Mouse (Mus musculus): ENCODE results near the gene Thrb. TPM values are rescaled to one million over a fixed set of nuclear protein-coding genes. Genes with fewer than 3 reads are reported as not detected.
"Not testable (repeated sequence)": the region's sequence is repeated elsewhere in the genome, so short reads cannot be mapped to it uniquely, and the experiment has no call there.

Gene Thrb
- polyA plus RNA-seq, 1 experiment from 2014 or later = 1.9 TPM

DNA sequence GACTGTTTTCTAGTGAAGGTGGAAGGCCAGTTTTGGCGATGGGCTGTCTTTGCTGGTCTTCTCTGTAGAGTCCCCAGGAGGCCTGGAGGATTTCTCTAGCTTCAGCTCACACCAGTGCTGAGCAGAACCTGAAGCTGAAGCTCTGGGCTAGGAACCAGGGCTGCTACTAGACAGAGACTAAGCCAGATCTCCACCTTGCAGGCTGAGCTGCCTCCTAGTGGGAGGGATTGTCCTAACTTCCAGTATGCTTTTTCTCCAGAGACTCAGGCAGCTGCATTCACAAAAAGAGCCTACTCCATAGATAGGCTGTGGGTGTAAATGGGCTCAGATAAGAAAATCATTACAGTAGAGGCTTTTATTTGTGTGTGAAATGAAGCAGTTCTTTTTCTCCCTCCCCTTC, 267.4 kb downstream of the Thrb start:
- H3K27me3 ChIP-seq (replicated peaks) = no peaks in the 10 kb centered on the region
- no peak overlapping the region for H3K4me2 ChIP-seq
- WGBS (ENCODE audit: insufficient replicate concordance) = 20% methylated on average over 1 of the region's 1 CpGs
- H3K27ac ChIP-seq = no peak overlapping the region
- H3K4me3 ChIP-seq = no peak overlapping the region
- H3K9ac ChIP-seq = no peak overlapping the region
- H3K36me3 ChIP-seq = no peaks in the 10 kb centered on the region
- ATAC-seq = no peak
- H3K4me1 ChIP-seq = peaks cover 3% of the 10 kb centered on the region; the same call in 1 of the 2 replicates
- no peaks in the 10 kb centered on the region for H3K9me3 ChIP-seq (replicated peaks)

DNA sequence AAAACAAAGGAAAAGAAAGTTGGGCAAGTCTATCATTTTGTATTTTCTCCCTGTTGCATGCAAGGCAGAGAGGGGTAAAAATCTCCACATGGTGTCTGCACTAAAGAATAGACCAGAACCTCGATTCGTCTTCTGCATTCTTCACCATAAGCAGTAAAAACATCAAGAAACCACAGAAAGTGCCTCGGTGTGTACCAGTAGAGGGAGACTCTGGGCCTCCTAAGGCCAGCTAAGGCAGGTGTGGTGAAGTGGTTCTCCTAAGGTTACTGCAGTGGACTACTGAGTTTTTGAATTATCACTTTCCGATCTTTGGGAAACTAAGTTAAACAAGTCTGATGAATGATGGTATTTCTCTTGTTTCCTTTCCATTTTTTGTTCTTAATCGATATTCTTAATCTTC, 269.5 kb downstream of the Thrb start:
- no peak overlapping the region for H3K4me2 ChIP-seq
- no peaks in the 10 kb centered on the region for H3K9me3 ChIP-seq (replicated peaks)
- no peak overlapping the region for H3K4me3 ChIP-seq
- H3K4me1 ChIP-seq = no peaks in the 10 kb centered on the region
- H3K27me3 ChIP-seq (replicated peaks) = no peaks in the 10 kb centered on the region
- WGBS (ENCODE audit: insufficient replicate concordance) = 58% methylated on average over 5 of the region's 5 CpGs
- H3K9ac ChIP-seq = no peak overlapping the region
- no peak for ATAC-seq
- no peak overlapping the region for H3K27ac ChIP-seq
- no peaks in the 10 kb centered on the region for H3K36me3 ChIP-seq

DNA sequence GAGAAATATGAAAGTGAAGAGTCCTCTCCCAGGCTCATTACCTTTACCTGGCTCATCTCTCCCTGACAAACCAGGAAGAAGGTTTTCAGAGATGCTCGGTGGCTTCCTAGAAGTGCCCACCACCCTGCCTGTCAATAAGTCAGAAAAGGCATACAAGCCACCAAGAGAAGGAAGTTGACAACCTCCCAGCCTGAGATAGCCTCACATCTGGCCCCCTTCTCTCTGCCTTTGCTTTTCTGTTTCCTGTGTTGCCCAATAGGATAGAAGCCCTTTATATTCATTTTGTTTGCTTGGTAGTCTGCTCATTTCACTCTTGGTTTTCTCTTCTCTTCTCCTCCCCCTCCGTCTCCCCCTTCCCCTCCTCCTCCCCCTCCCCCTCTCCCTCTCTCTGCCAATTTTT, 273.4 kb downstream of the Thrb start:
- no peaks in the 10 kb centered on the region for H3K27me3 ChIP-seq (replicated peaks)
- H3K4me3 ChIP-seq = no peak overlapping the region
- ATAC-seq = no peak
- no peaks in the 10 kb centered on the region for H3K4me1 ChIP-seq
- H3K9me3 ChIP-seq (replicated peaks) = no peaks in the 10 kb centered on the region
- H3K27ac ChIP-seq = no peak overlapping the region
- H3K36me3 ChIP-seq = no peaks in the 10 kb centered on the region
- H3K4me2 ChIP-seq = no peak overlapping the region
- no peak overlapping the region for H3K9ac ChIP-seq
- 13% methylated on average over 2 of the region's 2 CpGs for WGBS (ENCODE audit: insufficient replicate concordance)

DNA sequence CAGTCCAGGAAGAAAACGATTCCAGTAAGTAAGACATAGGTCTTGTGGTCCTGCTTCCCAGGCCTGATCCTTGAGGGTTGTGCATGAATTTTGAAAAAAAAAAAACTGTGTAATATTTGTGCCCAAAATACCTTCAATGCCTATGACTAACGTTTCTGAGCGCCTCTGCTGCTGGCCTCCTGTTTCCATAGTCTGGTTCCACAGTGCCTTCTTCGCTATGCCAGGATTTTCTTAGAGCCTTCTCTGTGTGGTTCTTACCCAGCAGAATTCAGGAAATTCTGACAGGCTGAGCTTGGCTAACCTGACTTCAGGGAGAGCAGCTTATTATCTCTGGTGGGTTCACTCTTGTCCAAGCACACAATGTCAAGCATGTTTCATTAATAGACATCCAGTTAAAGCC, 274.7 kb downstream of the Thrb start:
- not testable (repeated sequence) for ATAC-seq; H3K4me1 ChIP-seq; H3K27ac ChIP-seq; H3K36me3 ChIP-seq; H3K4me3 ChIP-seq; H3K9me3 ChIP-seq (replicated peaks); H3K4me2 ChIP-seq; H3K27me3 ChIP-seq (replicated peaks); H3K9ac ChIP-seq
- WGBS (ENCODE audit: insufficient replicate concordance) = 69% methylated on average over 4 of the region's 4 CpGs

DNA sequence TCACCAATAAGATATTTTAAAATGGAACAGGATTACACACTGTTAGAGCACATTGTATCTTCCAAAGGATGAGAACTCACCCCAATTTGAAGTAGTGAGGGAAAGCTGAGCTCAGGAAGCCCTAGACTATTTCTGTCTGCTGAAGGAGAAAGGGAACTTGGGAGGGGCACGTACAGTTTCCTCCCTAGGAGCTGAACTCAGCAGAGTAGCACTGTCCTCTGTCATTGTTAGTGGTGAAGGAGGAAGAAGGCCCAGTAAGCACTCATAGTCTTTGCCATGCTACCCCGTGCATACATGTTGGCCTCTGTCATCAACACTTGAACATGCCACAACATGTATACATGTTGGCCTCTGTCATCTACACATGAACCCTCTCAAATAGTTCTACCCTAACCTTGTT, 294.0 kb downstream of the Thrb start:
- WGBS (ENCODE audit: insufficient replicate concordance) = 23% methylated on average over 2 of the region's 2 CpGs

DNA sequence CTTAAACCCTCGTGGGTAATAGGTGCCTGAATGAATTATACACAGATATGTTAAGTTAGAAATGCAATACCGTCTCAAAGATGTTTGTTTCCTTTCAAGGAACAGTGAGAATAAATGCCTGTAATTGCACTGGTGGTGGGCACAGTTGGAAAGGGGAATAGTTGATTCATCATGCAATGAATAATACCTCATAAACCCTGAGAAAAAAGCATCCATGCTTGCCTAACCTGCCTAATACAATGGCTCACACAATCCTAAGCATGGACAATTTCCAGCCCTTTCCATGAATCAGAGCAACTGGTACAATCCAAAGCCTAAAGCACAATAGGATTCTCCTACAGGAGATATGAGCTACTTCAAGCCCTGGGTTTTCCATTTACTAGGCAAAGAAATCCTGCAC, 299.8 kb downstream of the Thrb start:
- Histone ChIP-seq H3K9me3 (replicated peaks) (no peaks in the 10 kb centered on the region), H3K4me2 (no peak overlapping the region), H3K36me3 (no peaks in the 10 kb centered on the region), H3K4me1 (no peaks in the 10 kb centered on the region), H3K27me3 (replicated peaks) (no peaks in the 10 kb centered on the region), H3K9ac (no peak overlapping the region), H3K4me3 (no peak overlapping the region), H3K27ac (no peak overlapping the region)
- no peak for ATAC-seq
- WGBS (ENCODE audit: insufficient replicate concordance) = 40% methylated on average over 2 of the region's 2 CpGs

More for the DNA sequence above, 294.0 kb downstream of the Thrb start:
- ATAC-seq = no peak
- H3K9me3 ChIP-seq (replicated peaks) = no peaks in the 10 kb centered on the region
- no peak overlapping the region for H3K27ac ChIP-seq
- H3K36me3 ChIP-seq = no peaks in the 10 kb centered on the region
- H3K27me3 ChIP-seq (replicated peaks) = no peaks in the 10 kb centered on the region
- no peaks in the 10 kb centered on the region for H3K4me1 ChIP-seq
- no peak overlapping the region for H3K4me2 ChIP-seq
- H3K9ac ChIP-seq = no peak overlapping the region
- H3K4me3 ChIP-seq = no peak overlapping the region

DNA sequence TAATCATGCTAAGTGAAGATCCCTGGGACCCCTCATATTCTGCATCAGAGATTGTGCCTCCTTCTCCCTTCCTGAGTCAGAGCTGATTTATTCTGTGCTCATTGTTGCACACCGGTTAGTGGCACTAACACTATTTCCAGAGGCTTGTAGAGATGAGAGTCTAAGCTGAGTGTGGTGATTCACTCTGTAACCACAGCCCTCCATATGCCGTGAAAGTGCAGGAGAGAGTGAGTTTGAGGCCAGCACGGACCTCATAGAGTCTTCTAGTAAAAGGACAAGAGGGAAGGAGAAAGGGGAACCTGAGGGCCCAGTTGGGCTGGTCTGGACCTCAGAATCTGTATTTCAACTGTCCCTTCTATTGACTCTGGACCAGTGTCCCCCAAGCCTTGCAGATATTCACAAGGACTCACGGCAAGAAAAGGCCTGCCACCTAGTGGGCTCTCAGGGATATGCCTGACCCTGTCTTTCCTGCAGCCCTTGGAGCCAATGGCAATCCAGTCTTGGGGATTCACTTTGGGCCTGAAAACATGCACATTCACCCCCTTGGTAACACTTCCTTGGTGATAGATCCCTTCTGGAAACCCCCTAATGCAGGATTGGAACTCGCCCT, 307.2 kb downstream of the Thrb start:
- Histone ChIP-seq H3K27me3 (replicated peaks) (no peaks in the 10 kb centered on the region), H3K4me1 (no peaks in the 10 kb centered on the region), H3K4me2 (no peak overlapping the region), H3K4me3 (no peak overlapping the region), H3K9ac (no peak overlapping the region), H3K9me3 (replicated peaks) (no peaks in the 10 kb centered on the region), H3K36me3 (no peaks in the 10 kb centered on the region), H3K27ac (no peak overlapping the region)
- 13% methylated on average over 5 of the region's 5 CpGs for WGBS (ENCODE audit: insufficient replicate concordance)
- no peak for ATAC-seq

DNA sequence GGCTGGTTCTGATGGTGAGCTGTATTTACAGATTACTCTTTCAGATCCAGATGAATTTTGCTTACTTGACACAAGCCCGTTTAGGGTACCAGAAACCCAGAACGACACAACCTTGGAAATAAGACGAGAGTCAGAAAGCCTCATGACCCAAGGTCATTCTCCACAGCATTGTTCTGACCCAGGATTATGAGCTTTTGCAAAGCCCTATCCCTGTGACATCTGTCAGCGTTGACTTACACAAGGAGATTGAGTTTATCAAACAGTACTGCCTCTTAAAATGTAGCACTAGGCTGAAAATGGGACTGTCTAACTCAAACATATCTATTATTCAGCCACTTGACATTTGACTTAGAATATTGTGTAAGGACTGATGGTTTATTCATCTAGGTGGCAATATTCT, 312.1 kb downstream of the Thrb start:
- no peaks in the 10 kb centered on the region for H3K27me3 ChIP-seq (replicated peaks)
- 75% methylated on average over 4 of the region's 4 CpGs for WGBS (ENCODE audit: insufficient replicate concordance)
- no peaks in the 10 kb centered on the region for H3K4me1 ChIP-seq
- H3K4me3 ChIP-seq = no peak overlapping the region
- no peaks in the 10 kb centered on the region for H3K36me3 ChIP-seq
- H3K9me3 ChIP-seq (replicated peaks) = no peaks in the 10 kb centered on the region
- H3K4me2 ChIP-seq = no peak overlapping the region
- no peak overlapping the region for H3K27ac ChIP-seq
- no peak for ATAC-seq
- no peak overlapping the region for H3K9ac ChIP-seq

DNA sequence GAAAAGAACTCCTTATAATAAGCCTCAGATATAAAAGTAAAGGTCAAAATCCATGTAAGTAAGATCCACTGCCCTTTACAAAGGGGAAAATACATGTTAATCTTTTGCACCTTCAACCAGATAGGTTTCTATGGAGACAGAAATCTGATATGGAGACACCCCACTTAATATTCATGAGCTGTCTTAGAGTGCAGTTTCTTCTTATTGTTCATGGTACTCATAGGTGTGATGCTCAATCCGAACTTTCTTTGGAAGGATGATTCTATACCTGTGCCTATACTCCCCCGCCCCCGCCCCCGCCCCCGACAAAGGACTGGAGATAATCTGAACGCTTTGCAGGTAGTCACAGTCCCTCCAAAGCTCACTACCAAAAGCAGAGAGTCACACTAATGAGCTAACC, 312.6 kb downstream of the Thrb start:
- no peak overlapping the region for H3K27ac ChIP-seq
- H3K9me3 ChIP-seq (replicated peaks) = no peaks in the 10 kb centered on the region
- no peak for ATAC-seq
- H3K4me1 ChIP-seq = no peaks in the 10 kb centered on the region
- H3K4me3 ChIP-seq = no peak overlapping the region
- H3K4me2 ChIP-seq = no peak overlapping the region
- 66% methylated on average over 6 of the region's 6 CpGs for WGBS (ENCODE audit: insufficient replicate concordance)
- no peaks in the 10 kb centered on the region for H3K36me3 ChIP-seq
- no peak overlapping the region for H3K9ac ChIP-seq
- H3K27me3 ChIP-seq (replicated peaks) = no peaks in the 10 kb centered on the region

DNA sequence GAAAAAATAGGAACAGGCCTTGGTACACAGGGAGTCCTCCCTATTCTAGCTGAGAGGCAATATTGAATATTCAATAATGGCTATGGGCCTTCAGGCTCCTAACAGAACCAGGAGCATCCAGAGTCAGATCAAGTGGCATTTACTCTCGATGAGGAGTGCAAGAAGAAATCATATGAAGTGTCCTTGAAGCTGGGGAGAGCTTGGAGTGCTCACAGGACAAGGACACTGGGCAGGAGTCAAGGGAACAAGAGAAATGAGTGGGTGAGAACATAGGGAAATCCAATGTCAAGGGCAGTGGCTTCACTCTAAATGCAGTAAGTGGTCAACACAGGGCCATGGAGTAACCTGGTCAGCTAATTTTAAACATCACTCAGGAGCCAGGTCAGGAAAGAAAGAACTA, 315.7 kb downstream of the Thrb start:
- no peak for ATAC-seq
- no peaks in the 10 kb centered on the region for H3K4me1 ChIP-seq
- no peak overlapping the region for H3K4me3 ChIP-seq
- WGBS (ENCODE audit: insufficient replicate concordance) = 32% methylated on average over 1 of the region's 1 CpGs
- H3K27ac ChIP-seq = no peak overlapping the region
- H3K36me3 ChIP-seq = no peaks in the 10 kb centered on the region
- no peak overlapping the region for H3K4me2 ChIP-seq
- no peak overlapping the region for H3K9ac ChIP-seq
- H3K9me3 ChIP-seq (replicated peaks) = no peaks in the 10 kb centered on the region
- H3K27me3 ChIP-seq (replicated peaks) = no peaks in the 10 kb centered on the region

DNA sequence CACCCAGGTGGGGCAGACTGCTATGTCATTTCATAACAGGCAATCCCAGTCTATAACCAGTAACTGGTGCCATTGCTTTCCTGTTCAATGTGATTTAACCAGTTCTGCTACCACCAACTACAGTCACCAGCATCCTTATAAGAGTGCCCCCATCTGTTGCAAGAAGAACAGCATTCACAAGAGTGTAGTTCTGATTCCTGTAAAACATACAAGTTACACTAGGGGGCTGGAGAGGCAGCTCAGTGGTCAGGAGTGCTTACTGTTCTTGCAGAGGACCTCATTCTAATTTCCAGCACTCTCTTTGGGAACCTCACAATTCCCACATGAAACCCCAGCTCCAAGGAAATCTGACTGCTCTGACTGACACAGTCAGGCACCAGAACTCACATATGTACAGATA, 318.2 kb downstream of the Thrb start:
- no peak overlapping the region for H3K4me2 ChIP-seq
- no peak overlapping the region for H3K27ac ChIP-seq
- no peak overlapping the region for H3K4me3 ChIP-seq
- no peaks in the 10 kb centered on the region for H3K4me1 ChIP-seq
- H3K9ac ChIP-seq = no peak overlapping the region
- H3K36me3 ChIP-seq = no peaks in the 10 kb centered on the region
- H3K27me3 ChIP-seq (replicated peaks) = no peaks in the 10 kb centered on the region
- ATAC-seq = no peak
- no peaks in the 10 kb centered on the region for H3K9me3 ChIP-seq (replicated peaks)

DNA sequence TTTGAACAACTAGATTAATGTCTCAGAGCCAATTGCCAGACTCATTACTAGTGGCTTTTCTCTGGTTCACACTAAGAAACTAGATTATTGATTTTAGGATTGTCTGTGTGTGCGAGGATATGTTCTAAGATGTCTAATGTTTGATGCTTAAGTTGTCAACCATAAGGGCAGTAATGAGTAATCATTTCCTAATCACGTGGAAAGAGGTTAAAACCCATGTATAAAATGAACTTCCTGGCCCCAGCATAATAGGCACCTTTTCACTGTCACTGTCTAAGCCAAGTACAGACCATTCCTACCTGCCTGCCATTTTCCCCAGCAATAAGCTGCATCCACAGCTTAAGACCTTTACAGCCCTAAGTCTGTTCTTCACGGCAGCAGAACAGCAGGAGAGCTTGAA, 321.2 kb downstream of the Thrb start:
- no peak overlapping the region for H3K4me3 ChIP-seq
- no peaks in the 10 kb centered on the region for H3K4me1 ChIP-seq
- no peak for ATAC-seq
- H3K36me3 ChIP-seq = no peaks in the 10 kb centered on the region
- whole genome bisulfite sequencing (ENCODE audit: insufficient replicate concordance) = 53% methylated on average over 3 of the region's 3 CpGs
- H3K27me3 ChIP-seq (replicated peaks) = no peaks in the 10 kb centered on the region
- no peak overlapping the region for H3K9ac ChIP-seq
- H3K4me2 ChIP-seq = no peak overlapping the region
- H3K9me3 ChIP-seq (replicated peaks) = no peaks in the 10 kb centered on the region
- H3K27ac ChIP-seq = no peak overlapping the region

DNA sequence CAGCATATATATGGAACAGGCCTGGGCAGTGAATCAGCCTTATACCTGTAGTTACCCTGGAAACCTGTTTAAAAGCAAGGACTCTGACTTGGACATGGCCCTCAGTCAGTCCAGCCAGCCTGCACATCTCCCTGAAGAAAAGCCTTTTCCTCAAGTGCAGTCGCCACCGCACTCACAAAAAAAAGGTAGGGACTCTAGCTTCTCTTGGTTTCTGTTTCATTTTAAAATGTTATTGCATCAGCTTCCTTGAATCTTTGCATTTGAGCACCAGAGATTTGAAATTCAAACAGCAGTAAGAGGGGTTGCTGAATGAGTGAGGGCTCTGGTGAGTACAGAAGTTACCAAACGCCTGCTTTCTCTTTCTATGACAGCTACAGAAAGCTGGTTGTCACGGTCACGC, 322.0 kb downstream of the Thrb start:
- H3K4me3 ChIP-seq = no peak overlapping the region
- no peak overlapping the region for H3K9ac ChIP-seq
- H3K4me2 ChIP-seq = no peak overlapping the region
- ATAC-seq = no peak
- H3K27me3 ChIP-seq (replicated peaks) = no peaks in the 10 kb centered on the region
- 75% methylated on average over 5 of the region's 5 CpGs for WGBS (ENCODE audit: insufficient replicate concordance)
- no peaks in the 10 kb centered on the region for H3K4me1 ChIP-seq
- H3K27ac ChIP-seq = no peak overlapping the region
- no peaks in the 10 kb centered on the region for H3K9me3 ChIP-seq (replicated peaks)
- no peaks in the 10 kb centered on the region for H3K36me3 ChIP-seq
